Mouse (Mus musculus): ENCODE data around the gene Gpr1.

Gpr1 gene

DNA sequence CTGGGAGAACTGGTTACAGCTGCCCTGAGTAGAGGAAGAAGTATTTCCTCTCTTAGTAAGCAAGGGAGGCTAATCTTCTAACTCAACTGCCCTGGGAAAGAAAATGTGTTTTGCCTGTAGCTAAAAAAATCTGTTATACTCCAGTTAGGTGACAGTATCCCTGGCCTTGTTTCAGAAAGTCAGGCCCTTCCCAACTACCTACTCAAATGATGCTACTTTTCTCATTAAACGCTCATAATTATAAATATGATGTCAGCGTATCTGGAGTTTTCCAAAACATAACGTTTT is at the start of gene Gpr1:
Gene Gpr1 (minus strand): TSS at position 273 of the 288 bp plus-strand sequence.
- DNase-seq = no peak

DNA sequence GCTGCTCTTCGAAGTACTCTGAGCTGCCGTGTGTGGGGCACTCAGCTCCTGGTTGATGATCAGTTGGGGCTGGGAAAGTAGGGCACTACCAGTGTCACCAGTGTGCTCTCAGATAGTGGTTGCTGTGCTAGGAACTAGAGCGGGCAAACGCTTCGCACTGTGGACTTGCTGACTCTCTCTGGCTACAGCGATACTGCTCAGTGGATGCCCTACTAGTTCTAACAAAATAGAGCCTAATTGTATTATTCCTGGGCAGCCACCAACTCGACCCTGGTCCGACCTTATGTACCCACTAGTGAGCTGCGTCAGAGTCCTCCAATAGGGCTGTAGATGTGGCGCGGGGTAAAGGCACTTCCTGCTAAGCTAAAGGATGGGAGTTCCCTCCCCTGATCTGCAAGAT is 49.3 kb upstream of the Gpr1 start:
- DNase-seq = no peak

- DNase-seq = no peak
Observed at GRCm38 (mm10) chr1:63261041-63261590, 46.8 kb upstream of the Gpr1 start.

DNA sequence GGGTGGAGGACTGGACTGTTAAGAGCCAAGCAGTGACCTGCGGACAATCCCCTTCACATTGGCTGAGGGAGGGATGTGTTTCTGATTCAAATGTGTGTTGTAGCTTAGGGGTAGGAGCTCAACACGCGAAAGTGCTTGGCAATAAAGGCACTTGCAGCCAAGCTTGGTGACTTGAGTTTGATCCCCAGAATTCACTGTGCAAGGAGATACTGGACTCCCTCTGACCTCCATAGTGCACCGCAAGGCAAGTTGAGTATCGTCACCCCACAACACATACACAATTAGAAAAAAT is 46.3 kb upstream of the Gpr1 start:
- no peak for DNase-seq

GRCm38 (mm10) chr1:63259916-63260741 is 45.8 kb upstream of the Gpr1 start:
- no peak for DNase-seq

DNA sequence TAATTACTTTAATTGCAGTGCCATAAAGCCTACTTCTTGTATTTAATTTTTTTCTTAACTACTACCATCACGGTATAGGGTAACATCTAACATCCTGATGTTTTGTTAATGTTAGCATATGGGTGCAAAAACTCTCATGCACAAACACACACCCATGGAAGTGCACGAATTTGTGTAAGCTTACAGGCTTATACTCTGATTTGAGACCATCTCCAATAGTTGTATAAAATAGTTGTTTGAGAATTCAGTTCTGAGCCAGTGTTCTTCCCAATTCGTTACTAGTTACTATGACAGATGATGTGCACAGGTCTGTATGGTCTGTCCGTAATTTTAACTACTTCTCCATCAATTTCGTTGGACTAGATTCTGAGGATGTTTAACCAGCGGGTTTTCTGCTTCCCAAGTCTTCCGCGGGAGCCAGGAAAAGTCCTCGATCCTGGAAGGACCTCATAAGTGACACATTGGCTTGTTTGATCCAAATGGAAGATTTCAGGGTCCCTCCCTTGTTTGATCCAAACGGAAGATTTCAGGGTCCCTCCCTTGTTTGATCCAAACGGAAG is 45.0 kb upstream of the Gpr1 start:
- no peak for DNase-seq

DNA sequence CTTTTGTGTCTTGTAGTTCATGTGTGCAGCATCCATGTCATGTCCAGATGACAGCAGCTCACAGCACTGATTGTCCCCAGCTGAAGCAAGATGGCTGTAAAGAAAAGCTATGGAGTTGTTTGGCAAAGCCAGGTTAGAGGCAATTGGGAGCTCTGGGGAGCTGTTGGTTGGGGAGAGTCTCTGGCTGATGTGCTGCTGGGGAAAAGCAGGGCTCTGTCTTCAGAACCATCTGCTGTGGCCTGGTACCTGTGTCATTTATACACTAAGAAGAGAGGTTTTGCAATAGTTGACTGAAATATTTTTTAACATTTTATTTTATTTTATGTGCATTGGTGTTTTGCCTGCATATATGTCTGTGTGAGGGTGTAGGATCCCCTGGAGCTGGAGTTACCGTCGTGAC is 44.2 kb upstream of the Gpr1 start:
- DNase-seq = no peak

DNA sequence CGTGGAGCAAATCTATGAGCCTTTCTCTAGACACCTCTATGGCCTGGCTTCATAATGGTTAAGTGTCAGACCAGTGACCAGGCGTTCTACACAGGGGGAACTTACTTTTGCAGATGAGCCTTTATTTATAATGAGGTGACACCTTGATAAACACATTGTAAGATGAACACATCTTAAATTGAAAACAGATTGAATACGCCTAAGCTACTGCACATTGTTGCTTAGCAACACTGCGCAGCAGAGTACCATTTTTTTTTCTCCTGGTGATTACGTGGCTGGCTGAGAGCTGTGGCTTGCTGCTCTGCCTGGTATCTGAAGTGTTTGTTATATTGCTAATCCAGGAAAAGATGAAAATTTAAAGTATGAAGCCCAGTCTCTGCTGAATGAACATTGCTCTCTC is 41.7 kb upstream of the Gpr1 start:
- DNase-seq = no peak

DNA sequence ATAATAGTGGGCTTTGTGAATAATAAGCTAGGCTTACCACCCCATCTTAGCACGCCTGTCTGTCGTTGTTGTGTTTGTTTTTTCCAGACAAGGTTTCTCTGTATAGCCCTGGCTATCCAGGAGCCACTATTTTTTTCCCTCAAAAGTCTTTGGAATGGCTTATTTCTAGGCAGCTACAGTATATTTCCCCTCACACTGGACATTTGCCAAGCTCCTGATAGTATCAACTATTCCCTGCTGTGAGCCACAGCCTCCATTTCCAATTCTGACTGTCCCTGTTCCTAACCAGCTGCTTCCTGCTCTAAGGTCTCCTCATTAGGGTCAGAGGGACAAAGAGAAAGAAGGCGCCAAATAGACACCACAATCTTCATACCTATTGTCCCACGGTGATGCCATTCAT is 40.8 kb upstream of the Gpr1 start:
- DNase-seq = no peak

- no peak for DNase-seq
Observed at GRCm38 (mm10) chr1:63253291-63253690, 38.9 kb upstream of the Gpr1 start.

DNA sequence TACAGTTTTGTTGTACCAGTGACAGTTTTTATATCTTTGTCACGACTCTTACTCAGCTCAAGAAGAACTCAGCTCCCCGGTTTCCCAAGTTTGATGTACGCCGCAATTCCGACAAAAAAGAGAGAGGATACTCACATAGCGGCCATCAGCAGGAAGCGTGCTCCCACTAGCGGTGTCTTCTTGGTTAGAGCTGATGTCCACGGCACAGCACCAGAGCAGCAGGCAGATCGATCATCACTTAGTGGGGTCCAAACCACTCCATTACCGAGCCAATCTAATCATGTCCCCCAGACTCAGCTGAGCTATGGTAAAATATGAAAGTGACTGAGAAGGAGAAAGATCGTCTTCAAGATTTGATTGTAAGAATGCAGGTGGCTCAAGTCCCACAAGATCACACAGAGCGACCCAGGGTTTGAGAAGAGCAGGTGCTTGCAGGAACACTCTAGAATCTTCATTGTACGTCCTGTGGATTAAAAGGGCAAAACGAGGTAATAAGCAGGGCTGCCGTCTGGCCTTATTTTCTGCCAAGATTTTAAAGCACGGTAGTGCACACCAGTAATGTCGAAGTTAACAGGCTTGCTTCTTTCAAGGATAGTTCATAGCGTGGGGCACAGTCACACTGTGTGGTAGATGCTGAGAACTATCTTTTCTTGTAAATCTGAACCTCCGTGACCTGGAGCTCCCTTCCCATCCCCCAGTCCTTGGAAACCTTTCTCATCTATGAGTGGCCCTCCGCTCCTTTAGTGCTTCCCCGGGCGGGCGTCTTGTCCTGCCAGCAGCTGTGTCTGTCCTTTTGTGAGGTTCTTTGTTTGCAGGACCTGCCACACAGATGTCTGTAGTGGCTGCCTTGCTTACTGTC is 38.2 kb upstream of the Gpr1 start:
- peak in 1 of 2 experiments; percentile 46 for DNase-seq

GRCm38 (mm10) chr1:63249261-63249660 is 34.9 kb upstream of the Gpr1 start:
- no peak for DNase-seq

- peak; percentile 33 to 45 for DNase-seq
Observed at GRCm38 (mm10) chr1:63248360-63248851, 34.1 kb upstream of the Gpr1 start.

GRCm38 (mm10) chr1:63247831-63248359 is 33.6 kb upstream of the Gpr1 start:
- peak in 1 of 2 experiments; percentile 22 for DNase-seq

DNA sequence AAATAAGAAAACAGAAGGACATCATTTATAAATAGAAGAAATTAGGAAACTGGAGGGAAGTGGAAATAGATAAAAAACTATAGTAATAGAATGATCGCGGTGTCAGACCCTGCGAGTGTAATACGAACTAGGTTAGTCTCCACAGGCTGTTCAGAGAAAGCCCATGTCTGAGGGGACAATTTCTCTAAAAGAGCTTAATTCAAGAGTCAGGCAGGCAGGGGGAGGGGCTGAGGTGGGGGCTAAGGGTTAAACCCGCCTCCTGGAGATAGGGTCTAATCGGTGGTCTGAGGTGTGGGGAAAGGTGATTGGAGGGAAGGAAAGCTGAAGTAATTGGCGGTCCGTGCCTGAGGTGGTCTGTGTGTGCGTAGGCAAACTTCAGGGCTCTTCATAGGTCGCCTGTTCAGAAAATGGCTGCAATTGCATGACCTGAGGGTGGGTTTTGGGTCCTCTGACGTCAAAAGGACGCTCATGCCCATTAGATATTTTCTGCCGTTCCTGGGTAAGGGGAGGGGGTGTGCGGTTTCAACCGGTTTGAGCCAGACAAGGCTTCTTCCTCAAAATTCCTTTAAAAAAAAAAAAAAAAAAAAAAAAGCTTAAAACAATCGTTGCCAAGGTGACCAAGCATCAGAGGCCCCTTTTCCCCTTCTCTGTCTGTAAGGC is 32.6 kb upstream of the Gpr1 start:
- peak; percentile 20 to 30 for DNase-seq

DNA sequence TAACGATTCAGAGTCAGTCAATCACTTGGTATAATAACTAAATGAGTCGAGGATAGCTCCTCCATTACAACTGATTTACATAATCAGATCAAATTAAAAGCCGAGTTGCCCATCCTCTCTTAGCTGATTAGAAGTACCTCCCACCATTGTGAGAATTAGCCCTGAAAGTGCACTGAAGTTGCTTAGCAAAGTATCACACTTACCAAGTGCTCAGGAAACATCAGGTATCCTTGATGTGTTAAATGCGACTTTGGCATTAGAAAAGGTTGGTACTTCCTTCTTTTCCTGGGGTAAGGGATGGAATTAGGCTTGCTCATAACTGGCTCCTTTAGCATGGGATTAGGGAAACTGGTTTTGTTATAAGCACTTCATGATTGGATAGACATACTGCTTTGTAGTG is 29.5 kb upstream of the Gpr1 start:
- DNase-seq = no peak

- DNase-seq = no peak
Observed at GRCm38 (mm10) chr1:63239751-63240150, 25.4 kb upstream of the Gpr1 start.

GRCm38 (mm10) chr1:63239305-63239704 is 25.0 kb upstream of the Gpr1 start:
- DNase-seq = no peak

DNA sequence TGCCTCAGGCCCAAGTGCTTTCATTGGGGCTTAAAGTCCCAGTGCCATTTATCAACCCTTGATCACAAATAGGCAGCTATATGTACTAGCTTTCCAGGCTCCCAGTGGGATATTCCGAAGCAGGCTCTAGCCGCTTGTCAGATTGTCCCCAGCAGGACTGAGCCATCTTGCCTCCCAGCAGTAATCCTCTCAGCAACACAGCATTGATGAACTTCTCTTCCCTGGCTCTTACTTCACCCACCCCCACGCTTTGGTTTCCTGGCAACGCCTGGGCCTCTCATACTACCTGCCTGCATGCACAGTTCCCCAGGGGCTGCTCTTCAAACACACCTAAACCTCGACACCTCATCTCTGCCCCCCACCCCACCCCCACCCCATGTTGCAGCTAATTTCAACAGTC is 23.0 kb upstream of the Gpr1 start:
- no peak for DNase-seq

DNA sequence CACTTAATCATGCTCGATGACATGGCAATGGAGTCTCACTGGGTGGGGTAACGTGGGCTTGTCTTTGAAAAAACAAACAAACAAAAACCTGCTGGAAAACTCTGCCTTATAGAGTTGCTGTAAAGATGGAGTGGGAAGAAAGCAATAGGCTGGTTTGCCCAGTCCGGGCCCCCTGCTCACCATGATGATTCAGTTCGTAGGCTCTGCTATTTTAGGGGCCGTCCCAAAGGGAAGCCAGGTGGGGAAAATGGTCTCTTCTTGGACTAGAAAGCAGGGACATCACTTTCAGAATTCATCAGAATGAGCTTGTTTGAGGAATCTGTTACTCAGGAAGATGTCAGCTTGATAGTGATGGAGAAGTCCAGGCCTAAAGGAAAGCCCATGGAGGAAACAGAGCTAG is 12.9 kb upstream of the Gpr1 start:
- no peak for DNase-seq

DNA sequence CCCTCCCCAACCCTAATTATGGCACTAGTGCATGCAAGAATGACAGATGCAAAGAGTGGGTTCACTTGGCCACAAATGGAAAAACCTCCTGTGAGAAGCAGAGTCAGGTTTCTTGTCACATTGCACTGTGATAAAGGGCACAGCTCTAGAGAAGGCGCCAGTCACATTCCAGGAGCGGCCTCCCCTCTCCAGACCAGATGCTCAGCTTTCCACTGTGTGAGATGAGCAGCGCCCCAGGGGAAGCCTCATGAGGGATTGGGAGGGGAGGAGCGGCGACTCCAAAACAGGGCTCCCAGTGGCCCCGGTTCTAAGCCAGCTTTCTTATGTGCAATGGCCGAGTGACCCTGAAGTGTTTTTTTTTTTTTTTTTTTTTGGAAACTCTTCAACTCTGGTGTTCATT is 11.5 kb upstream of the Gpr1 start:
- no peak for DNase-seq

DNA sequence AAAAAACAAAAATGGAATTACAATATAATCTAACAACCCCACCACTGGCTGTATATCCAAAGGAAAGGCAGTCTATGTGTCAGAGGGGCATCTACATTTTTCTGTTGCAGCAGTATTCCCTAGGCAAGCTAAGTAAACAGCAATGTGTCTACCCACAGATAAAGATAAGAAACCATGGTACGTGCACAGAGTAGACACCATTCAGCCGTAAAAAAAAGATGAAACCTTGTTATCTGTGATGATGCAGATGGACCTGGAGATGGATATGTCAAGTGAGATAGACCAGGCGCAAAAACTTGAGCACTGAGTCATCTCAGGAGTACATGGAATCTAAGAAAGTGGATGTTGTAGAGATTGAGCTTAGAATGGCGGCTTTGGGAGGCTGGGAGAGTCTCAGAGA is 10.7 kb upstream of the Gpr1 start:
- DNase-seq = no peak

- no peak for DNase-seq
Observed at GRCm38 (mm10) chr1:63219277-63219676, 4.9 kb upstream of the Gpr1 start.
